Mouse (Mus musculus): ENCODE data around the gene Fbxo39.

Fbxo39 gene

DNA sequence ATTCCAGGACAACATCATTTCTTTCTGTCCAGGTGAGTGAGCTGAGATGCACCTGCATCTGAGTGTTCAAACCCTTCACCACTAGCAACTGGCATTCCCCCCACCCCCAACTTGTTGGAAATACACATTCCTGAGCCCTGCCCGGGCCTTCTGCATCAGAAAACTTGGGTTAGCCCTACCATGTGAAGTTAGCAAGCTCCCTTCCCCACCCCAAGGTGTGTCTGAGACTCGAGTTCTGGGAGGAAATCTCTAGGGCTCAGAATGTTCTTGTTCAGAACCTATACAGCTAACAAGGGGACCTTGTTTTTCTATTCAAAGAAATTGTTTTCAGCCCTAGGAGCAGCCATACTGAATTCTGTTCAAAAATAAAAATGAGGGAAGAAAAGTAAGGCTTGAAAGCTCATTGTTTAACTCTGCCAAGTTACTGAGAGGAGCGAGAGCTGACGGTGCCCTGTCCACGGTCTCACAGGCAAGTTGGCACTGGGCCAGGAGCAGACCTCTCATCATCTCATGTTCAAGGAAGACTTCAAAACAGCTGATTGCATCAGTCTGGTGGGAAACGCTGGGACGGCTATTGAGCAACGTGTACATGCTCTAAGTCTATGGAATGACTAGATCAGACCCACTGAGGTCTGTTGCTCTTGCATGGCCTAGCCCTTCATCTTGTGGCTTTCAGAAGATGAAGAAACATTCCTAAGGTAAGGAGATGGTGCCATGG is 49.4 kb downstream of the Fbxo39 start:
- no peak for DNase-seq (ENCODE audit: low read depth, low spot score)

DNA sequence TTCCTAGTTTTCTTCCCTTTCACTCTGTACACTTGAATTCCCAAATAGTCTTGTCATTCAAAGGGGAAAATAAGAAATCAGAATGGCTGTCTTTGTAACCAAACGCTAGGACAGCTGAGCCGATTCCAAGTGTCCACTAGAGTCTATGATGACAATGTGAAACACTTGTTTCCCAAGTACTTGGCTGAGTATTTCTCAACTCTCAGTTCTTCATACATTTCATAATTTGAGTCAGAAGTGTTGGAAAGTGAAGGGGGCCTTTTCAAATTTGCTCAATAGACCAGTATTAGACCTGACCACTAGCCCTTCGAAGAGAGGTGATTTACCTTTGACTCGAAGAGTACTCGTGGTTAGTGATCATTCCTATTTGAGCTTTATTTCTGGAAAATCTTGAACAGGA is 50.3 kb downstream of the Fbxo39 start:
- no peak for DNase-seq (ENCODE audit: low read depth, low spot score)

DNA sequence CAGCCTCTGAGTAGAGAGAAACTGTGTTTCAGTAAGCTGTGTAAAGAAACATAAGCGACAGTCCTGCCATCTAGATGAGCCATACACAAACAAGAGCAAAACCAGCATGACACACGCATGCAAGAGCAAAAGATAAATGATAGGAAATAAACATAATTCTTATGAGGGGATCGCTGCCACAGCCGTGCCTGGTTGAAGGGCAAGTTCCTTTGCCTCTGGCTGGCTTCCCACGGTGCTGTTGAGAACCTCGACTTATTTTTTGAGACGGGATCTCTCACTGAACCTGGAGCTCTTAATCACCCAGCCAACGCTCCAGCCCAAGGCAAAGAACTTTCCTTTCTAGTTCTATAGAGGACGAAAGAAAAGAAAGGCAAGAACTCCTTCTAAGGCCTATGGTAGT is 51.9 kb downstream of the Fbxo39 start:
- no peak for DNase-seq (ENCODE audit: low read depth, low spot score)

DNA sequence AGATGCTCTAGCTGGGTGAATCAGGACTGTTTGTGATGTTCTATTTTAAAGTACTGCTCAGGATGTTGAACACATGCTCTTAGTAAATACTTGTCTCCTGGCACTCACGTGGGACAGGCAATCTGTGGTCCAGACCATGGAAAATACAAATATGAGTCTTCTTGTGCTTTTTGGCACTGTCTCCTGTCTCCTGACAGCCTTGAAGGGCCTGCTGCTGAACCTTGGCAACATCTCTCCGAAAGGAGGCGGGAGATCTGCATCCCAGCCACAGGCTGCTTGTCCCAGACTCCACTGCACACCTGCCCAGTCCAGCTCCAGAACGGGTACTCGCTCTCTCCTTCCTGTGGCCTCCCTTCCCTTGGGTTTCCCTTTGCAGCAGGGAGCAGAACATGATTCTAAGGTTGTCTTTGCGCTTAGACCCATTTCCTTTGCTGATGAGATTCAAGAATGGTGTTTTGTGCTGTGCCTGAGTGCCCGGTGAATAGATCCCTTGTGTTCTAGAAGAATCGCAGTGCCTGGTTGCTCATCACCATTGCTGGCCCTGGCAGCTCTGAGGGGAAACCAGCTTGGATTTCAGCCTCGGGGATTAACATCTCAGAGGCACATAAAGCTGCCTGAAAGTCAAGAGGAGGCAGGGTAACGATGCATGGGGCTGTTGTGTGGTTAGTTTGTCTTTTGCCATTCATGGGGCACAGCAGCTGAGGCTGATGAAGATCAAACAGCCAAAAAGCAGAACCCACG is 53.9 kb downstream of the Fbxo39 start:
- no peak for DNase-seq (ENCODE audit: low read depth, low spot score)

Measured in CD4-positive, CD25-positive, alpha-beta regulatory T cell, adult 2 months (primary cell).